Mouse (Mus musculus) C2C12 (cell line): ENCODE measurements around the gene Fto.

ENCODE experiments used
- CEBPB ChIP-seq: IDR thresholded peaks from one replicate; pipeline ENCODE4 v1.6.1; 2011; ENCODE audit warnings: low read depth, mild to moderate bottlenecking, control low read depth, moderate library complexity
- CTCF ChIP-seq: IDR thresholded peaks from one replicate; pipeline ENCODE4 v1.5.1; 2011; ENCODE audit not compliant: control insufficient read depth, insufficient read depth, insufficient read length
- FOSL1 ChIP-seq: IDR thresholded peaks from one replicate; pipeline ENCODE4 v1.8.0; 2011; ENCODE audit warnings: mild to moderate bottlenecking, low read length; ENCODE audit not compliant: poor library complexity, insufficient read depth, severe bottlenecking
- MAX ChIP-seq: IDR thresholded peaks from one replicate; pipeline ENCODE4 v1.6.1; 2011; ENCODE audit warnings: mild to moderate bottlenecking, control low read depth
- MYOD1 ChIP-seq: IDR thresholded peaks from one replicate; pipeline ENCODE4 v1.6.1; 2011; ENCODE audit warnings: low read depth; ENCODE audit not compliant: control insufficient read depth, insufficient read length
- MYOG ChIP-seq: IDR thresholded peaks from one replicate; pipeline ENCODE4 v1.6.1; 2011; ENCODE audit not compliant: control insufficient read depth, insufficient read length; ENCODE audit errors: extremely low read depth
- USF1 ChIP-seq: IDR thresholded peaks from one replicate; pipeline ENCODE4 v1.6.1; 2011; ENCODE audit warnings: low read depth, mild to moderate bottlenecking, control low read depth, moderate library complexity

DNA sequence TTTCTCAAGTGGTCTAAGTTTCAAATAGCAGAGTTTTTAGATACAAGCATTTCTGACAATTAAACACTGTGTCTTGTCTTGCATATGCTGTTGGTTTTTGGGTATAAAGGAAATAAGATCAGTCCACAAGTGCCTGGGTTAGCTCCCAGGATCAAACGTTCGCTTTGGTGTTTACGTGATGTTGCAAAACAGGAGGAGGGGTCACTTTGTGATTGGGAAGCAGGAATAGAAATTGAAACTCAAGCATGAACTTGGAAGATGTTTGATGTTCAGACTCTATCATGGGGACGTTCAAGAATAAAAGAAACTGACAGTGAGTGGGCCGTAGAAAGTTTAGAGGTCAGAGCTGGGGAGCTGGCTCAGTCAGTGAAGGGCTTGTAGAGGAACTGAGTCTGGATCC is 29.5 kb downstream of the Fto start:
- no peak for TF ChIP-seq CTCF
- TF ChIP-seq USF1, result no peak
- TF ChIP-seq MYOG, result no peak
- no peak for TF ChIP-seq CEBPB
- no peak for TF ChIP-seq MAX
- TF ChIP-seq FOSL1, result no peak
- TF ChIP-seq MYOD1, result no peak
